Mouse (Mus musculus) olfactory bulb, adult 2 months (tissue): ENCODE results near the gene Ubc.

ENCODE experiments used
- CTCF ChIP-seq: fragments of 200-500 bp; IDR thresholded peaks from 2 replicates; pipeline ENCODE4 v1.5.1; 2012; ENCODE audit warnings: low read depth, mild to moderate bottlenecking, low read length, moderate library complexity; ENCODE audit not compliant: insufficient read depth
- POLR2A ChIP-seq: fragments of 200-500 bp; IDR thresholded peaks from 2 replicates; pipeline ENCODE4 v1.6.1; 2012; ENCODE audit warnings: mild to moderate bottlenecking, low read depth, low read length, moderate library complexity; ENCODE audit not compliant: insufficient read depth

DNA sequence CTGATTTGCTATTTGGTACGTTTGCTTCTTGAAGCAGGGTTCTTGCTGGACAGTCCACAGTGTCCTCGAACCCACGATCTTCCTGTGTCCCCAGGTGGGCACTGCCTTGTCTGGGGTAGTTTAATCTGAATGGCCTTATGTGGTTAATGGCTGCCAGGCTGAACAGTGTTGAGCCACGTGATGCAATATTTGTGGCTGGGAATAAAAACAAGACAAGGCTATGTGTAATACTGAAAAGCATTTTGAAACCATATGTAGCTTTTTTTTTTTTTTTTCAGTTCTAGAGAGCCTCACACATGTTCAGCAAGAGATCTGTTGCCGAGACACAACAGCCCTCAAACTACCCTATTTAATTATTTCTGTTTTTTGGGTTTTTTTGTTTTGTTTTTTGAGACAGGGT, 21.8 kb downstream of the Ubc start:
- TF ChIP-seq CTCF (no peak), POLR2A (no peak)
